Mouse (Mus musculus) bone marrow macrophage, adult 2 months (primary cell): ENCODE results near the gene Lmtk3.

Experiments used
- CTCF ChIP-seq: IDR thresholded peaks from 2 replicates; pipeline ENCODE4 v1.5.1; 2012; ENCODE audit warnings: low read depth, mild to moderate bottlenecking, low read length, moderate library complexity
- POLR2A ChIP-seq: IDR thresholded peaks from 2 replicates; pipeline ENCODE4 v1.6.1; 2012; ENCODE audit warnings: mild to moderate bottlenecking, low read depth, low read length, borderline replicate concordance

DNA sequence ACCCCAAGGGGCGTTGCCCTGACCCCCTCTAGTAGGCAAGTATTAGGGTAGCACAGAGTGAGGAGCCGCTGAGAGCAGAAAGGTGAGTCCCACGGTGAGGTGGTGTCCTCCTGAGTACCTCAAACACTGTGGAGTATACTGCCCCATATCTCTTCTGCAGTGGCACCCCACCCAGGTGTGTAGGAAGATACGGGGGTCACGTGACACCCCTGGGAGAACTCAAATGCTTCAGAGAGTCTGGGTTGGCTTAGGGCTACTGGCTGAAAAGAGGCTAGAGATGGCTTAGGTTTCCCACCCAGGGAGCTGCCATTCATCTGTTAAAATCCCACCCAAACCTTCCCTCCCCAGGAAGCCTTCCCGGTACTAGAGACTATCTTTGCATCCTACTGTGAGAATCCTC, 13.4 kb downstream of the Lmtk3 start:
- TF ChIP-seq CTCF (no peak), POLR2A (no peak)
